Mouse (Mus musculus) heart, embryonic 14.5 days (tissue): ENCODE results near the gene Acap3. TPM values are rescaled to one million over a fixed set of nuclear protein-coding genes. Genes with fewer than 3 reads are reported as not detected.
A peak's percentile ranks its signal among the peaks of the same experiment; 100 is the strongest.

Source experiments
- ATAC-seq: fragments of 200-750 bp; cut with Nextera tagmentation; 2 replicates; pipeline ENCODE4 v1.8.0; 2017; ENCODE audit warnings: low read depth, moderate TSS enrichment; ENCODE audit not compliant: insufficient number of reproducible peaks, insufficient read depth, low FRiP score
- H3K27ac ChIP-seq, 2 experiments: fragments of 200-500 bp in 1 of 2; fragments of 300-500 bp in 1 of 2; sonication (generic) in 1 of 2; replicated peaks in 1 of 2; 2 replicates each; pipeline ENCODE4 v1.5.1; 2012 to 2014; ENCODE audit warnings: low read depth in 2 of 2, low read length in 2 of 2, control low read depth in 1 of 2, mild to moderate bottlenecking in 1 of 2, mixed read lengths in 1 of 2; ENCODE audit not compliant: control insufficient read depth in 1 of 2, insufficient read depth in 1 of 2
- H3K27me3 ChIP-seq: fragments of 300-500 bp; sonication (generic); 2 replicates; pipeline ENCODE4 v1.6.1; 2014; ENCODE audit warnings: mild to moderate bottlenecking, low read length, control low read depth; ENCODE audit not compliant: control insufficient read depth, insufficient read depth
- H3K36me3 ChIP-seq: fragments of 300-500 bp; sonication (generic); 2 replicates; pipeline ENCODE4 v1.6.1; 2014; ENCODE audit warnings: mild to moderate bottlenecking, control low read depth, low read length, mixed read lengths; ENCODE audit not compliant: control insufficient read depth, insufficient read depth
- H3K4me1 ChIP-seq, 2 experiments: fragments of 200-500 bp in 1 of 2; fragments of 300-500 bp in 1 of 2; sonication (generic) in 1 of 2; 2 replicates each; pipeline ENCODE4 v1.6.1; 2012 to 2014; ENCODE audit warnings: low read length in 2 of 2, control low read depth in 1 of 2, mixed read lengths in 1 of 2; ENCODE audit not compliant: control insufficient read depth in 2 of 2, insufficient read depth in 2 of 2
- H3K4me2 ChIP-seq: fragments of 300-500 bp; sonication (generic); 2 replicates; pipeline ENCODE4 v1.6.1; 2014; ENCODE audit warnings: mild to moderate bottlenecking, low read length
- H3K4me3 ChIP-seq, 2 experiments: fragments of 200-500 bp in 1 of 2; fragments of 300-500 bp in 1 of 2; sonication (generic) in 1 of 2; 2 replicates each; pipeline ENCODE4 v1.5.1; 2012 to 2014; ENCODE audit warnings: low read length in 2 of 2, mild to moderate bottlenecking in 2 of 2, control low read depth in 1 of 2, low read depth in 1 of 2, moderate library complexity in 1 of 2; ENCODE audit not compliant: control insufficient read depth in 1 of 2, insufficient read depth in 1 of 2
- H3K9ac ChIP-seq: fragments of 300-500 bp; sonication (generic); 2 replicates; pipeline ENCODE4 v1.6.1; 2014; ENCODE audit warnings: mild to moderate bottlenecking, low read length
- H3K9me3 ChIP-seq: fragments of 300-500 bp; sonication (generic); 2 replicates; pipeline ENCODE4 v1.6.1; 2016; ENCODE audit warnings: low read length, control low read depth; ENCODE audit not compliant: control insufficient read depth
- WGBS: fragments of 180-500 bp; shearing (Covaris S2); extraction: QIAGEN DNeasy Blood & Tissue Kit; methylation state at CpG from one replicate; pipeline ENCODE4 v1.1.7; 2014; 5-methylcytosine and 5-hydroxymethylcytosine counted together
- polyA plus RNA-seq: library from polyadenylated mRNA; unstranded; fragments of >200 nt; fragmentation: Nextera tagmentation; extraction: Ambion mirVana; gene quantifications from 2 replicates; pipeline ENCODE4 v1.2.1, GENCODE M21; 2014

The Acap3 gene
- polyA plus RNA-seq, 1 experiment from 2014 or later: 9.4 TPM

DNA sequence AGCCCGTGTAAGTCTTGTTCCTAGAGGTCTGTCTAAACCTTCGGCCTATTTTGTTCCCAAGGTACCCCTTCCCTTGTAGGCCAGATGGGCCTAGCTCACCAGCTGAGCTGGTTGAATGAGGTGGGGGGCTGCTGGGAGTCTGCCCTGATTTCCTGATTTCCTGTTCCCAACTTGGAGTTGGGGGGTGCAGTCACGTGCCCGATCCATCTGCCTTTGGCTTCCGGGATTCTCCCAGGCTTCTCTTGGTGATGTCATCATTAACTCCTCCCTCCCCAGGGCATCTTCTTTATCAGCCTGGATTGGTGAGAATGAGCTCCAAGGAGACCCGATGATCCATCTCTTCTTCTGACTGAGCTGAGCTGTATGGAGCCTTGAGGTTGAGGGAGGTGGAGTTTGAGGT, 3.6 kb downstream of the Acap3 start:
- no peak for ATAC-seq
- Histone ChIP-seq H3K9ac (no peak overlapping the region), H3K4me2 (peak overlapping the region; percentile 99; the same call in 1 of the 2 replicates), H3K27me3 (no peaks in the 10 kb centered on the region), H3K9me3 (no peaks in the 10 kb centered on the region), H3K4me3 (no peak overlapping the region), H3K27ac (peak overlapping the region in 1 of 2 experiments; percentile 19; a peak in 1 of 4 replicates), H3K36me3 (peaks cover 29% of the 10 kb centered on the region), H3K4me1 (peaks cover 20 to 37% of the 10 kb centered on the region in 2 experiments)
- 40% methylated on average over 6 of the region's 6 CpGs for WGBS

DNA sequence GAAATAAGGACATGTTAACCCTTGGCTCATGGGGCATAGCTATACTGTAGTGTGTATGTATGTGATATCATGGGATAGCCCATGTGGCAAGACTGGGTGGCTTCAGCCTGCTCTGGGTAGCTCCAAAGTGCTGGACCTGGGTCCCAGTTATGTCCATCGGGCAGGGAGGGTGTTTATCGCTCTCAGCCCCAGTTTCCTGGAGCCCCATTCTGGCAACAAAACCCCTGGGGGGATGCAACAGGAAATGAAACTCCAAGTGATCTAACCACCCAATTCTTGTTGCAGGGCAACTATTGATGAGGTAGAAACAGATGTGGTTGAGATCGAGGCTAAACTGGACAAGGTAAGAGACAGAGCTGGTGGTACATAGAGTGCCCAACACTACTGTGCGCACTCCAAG, 4.2 kb downstream of the Acap3 start:
- H3K27me3 ChIP-seq: no peaks in the 10 kb centered on the region
- H3K4me1 ChIP-seq: peaks cover 16 to 33% of the 10 kb centered on the region in 2 experiments
- no peak overlapping the region for H3K9ac ChIP-seq
- ATAC-seq: no peak
- no peak overlapping the region for H3K4me2 ChIP-seq
- WGBS: 89% methylated on average over 4 of the region's 4 CpGs
- no peak overlapping the region for H3K27ac ChIP-seq
- H3K36me3 ChIP-seq: peaks cover 35% of the 10 kb centered on the region
- H3K4me3 ChIP-seq: no peak overlapping the region
- no peaks in the 10 kb centered on the region for H3K9me3 ChIP-seq

DNA sequence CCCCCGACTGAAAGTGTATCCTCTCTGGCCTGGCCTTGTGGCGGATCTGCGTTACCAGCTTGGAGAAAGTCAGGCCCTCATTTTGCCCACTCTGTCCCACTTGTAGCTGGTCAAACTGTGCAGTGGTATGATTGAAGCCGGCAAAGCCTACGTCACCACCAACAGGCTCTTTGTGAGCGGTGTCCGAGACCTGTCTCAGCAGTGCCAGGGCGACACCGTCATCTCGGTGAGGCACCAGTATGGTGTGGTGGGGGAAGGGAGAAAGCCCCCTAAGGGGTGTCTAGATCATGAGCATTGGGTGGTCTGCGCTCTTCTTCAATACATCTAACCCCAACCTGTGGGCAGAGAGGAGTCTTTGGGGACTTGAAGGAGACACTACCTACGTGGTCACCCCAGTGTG, 4.8 kb downstream of the Acap3 start:
- Histone ChIP-seq H3K27me3 (no peaks in the 10 kb centered on the region), H3K36me3 (peaks cover 39% of the 10 kb centered on the region), H3K9ac (no peak overlapping the region), H3K27ac (no peak overlapping the region), H3K4me1 (peaks cover 21 to 35% of the 10 kb centered on the region in 2 experiments), H3K4me3 (no peak overlapping the region), H3K9me3 (no peaks in the 10 kb centered on the region), H3K4me2 (no peak overlapping the region)
- no peak for ATAC-seq
- 93% methylated on average over 12 of the region's 12 CpGs for WGBS

DNA sequence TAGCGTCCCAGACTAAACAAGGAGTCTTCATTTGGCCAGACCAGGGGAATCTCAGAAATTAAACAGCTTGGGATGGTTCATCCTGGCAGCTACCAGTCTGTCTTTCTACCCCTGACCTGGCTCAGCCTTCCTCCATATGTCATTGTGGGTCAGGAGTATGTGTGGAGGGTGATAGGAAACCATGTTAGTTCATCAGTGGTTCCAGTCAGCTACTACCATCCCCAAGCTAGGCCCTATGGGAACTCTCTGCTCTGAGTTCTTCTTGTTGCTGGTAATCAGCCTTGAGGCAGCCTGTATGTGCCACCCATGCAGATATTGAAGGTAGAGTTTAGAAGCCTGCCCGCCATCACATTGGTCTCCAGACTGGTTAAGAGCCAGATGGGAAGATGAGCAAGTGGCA, 6.7 kb downstream of the Acap3 start:
- Histone ChIP-seq H3K4me2 (no peak overlapping the region), H3K27me3 (no peaks in the 10 kb centered on the region), H3K4me1 (peaks cover 19 to 28% of the 10 kb centered on the region in 2 experiments), H3K9ac (no peak overlapping the region), H3K4me3 (no peak overlapping the region), H3K36me3 (peaks cover 58% of the 10 kb centered on the region), H3K27ac (no peak overlapping the region), H3K9me3 (no peaks in the 10 kb centered on the region)
- ATAC-seq: no peak
- WGBS: 95% methylated on average over 2 of the region's 2 CpGs

DNA sequence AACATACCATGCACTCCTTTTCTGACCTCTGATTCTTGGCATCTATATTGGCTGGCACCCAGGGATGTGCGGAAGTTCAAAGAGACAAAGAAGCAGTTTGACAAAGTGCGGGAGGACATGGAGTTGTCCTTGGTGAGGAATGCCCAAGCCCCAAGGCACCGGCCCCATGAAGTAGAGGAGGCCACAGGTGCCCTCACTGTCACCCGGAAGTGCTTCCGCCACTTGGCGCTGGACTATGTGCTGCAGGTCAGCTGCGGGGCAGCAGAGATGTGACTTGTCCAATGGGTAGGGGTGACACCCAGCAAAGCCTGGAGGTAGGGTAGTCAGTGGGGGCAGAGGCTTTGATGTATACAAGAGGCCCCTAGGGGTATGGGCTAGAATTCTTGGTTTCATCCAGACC, 7.7 kb downstream of the Acap3 start:
- Histone ChIP-seq H3K4me3 (no peak overlapping the region), H3K4me1 (peaks cover 17 to 18% of the 10 kb centered on the region in 2 experiments), H3K4me2 (no peak overlapping the region), H3K9ac (no peak overlapping the region), H3K9me3 (no peaks in the 10 kb centered on the region), H3K36me3 (peaks cover 68% of the 10 kb centered on the region), H3K27ac (no peak overlapping the region), H3K27me3 (no peaks in the 10 kb centered on the region)
- no peak for ATAC-seq
- 91% methylated on average over 7 of the region's 7 CpGs for WGBS

DNA sequence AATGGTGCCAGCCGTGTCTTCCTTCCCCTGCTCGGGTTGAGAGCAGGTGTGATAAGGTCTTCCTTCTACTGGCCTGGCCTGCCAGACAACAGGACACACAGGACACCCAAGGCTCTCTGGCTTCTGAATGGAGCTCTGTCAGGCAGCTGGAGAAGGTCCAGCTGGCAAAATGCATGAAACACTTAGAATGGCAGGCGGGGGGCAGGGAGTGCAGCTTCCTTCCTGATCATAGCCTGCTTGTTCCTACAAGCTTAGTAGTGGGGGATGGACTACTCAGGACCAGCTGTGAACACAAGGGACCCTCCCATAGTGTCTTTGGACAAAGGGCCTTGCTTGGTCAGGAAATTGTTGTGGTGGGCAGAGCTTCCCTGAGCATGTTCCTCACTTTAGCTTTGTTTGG, 9.6 kb downstream of the Acap3 start:
- no peaks in the 10 kb centered on the region for H3K9me3 ChIP-seq
- H3K9ac ChIP-seq: no peak overlapping the region
- H3K27me3 ChIP-seq: no peaks in the 10 kb centered on the region
- H3K4me3 ChIP-seq: no peak overlapping the region
- H3K36me3 ChIP-seq: peaks cover 85% of the 10 kb centered on the region
- no peak overlapping the region for H3K4me2 ChIP-seq
- peaks cover 7 to 8% of the 10 kb centered on the region in 2 experiments; a peak in 3 of 4 replicates for H3K4me1 ChIP-seq
- WGBS: 38% methylated on average over 3 of the region's 3 CpGs
- ATAC-seq: peak; percentile 51; the same call in 1 of the 2 replicates
- peak overlapping the region; percentile 20 to 24; a peak in 1 of 4 replicates for H3K27ac ChIP-seq

DNA sequence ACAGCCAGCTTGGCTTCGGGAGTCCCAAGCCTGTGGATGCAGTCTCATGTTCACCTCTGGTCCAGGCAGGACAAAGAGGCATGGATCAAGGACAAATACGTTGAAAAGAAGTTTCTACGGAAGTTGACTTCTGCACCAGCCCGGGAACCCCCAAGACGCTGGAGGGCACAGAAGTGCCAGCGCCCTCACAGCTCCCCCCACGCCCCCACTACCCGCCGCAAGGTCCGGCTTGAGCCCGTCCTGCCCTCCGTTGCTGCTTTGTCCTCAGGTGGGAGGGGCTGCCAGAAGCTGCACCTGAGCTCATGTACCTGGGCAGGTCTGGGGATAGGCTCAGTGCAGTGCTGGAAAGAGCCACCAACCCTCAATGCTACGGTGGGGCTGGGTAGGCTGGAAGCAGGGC, 11.6 kb downstream of the Acap3 start:
- Histone ChIP-seq H3K4me2 (no peak overlapping the region), H3K27me3 (no peaks in the 10 kb centered on the region), H3K9ac (no peak overlapping the region), H3K9me3 (no peaks in the 10 kb centered on the region), H3K36me3 (peaks cover 79% of the 10 kb centered on the region), H3K4me3 (no peak overlapping the region), H3K27ac (no peak overlapping the region), H3K4me1 (peaks cover 7 to 8% of the 10 kb centered on the region in 2 experiments; a peak in 3 of 4 replicates)
- no peak for ATAC-seq
- 92% methylated on average over 13 of the region's 13 CpGs for WGBS
